Mouse (Mus musculus): ENCODE data around the gene Mtch1. TPM values are rescaled to one million over a fixed set of nuclear protein-coding genes. Genes with fewer than 3 reads are reported as not detected.

Gene Mtch1
- polyA plus RNA-seq, 1 experiment, result 479 TPM

GRCm38 (mm10) chr17:29378056-29378455 lies 30.3 kb upstream of the Mtch1 start:
- TF ChIP-seq CTCF (IDR thresholded peaks at IDR 0.05; ENCODE audit: borderline replicate concordance, insufficient read depth, low read depth, low read length) (no peak), POLR2A (IDR thresholded peaks at IDR 0.05; ENCODE audit: borderline replicate concordance, insufficient read depth, low read length) (no peak)
- WGBS, result 64% methylated on average over 8 of the region's 8 CpGs
- no peaks in the 10 kb centered on the region for H3K4me1 ChIP-seq (ENCODE audit: control insufficient read depth, insufficient read depth, low read length)
- DNase-seq, result no peak
- H3K27me3 ChIP-seq (ENCODE audit: control insufficient read depth, insufficient read depth, low read length), result no peaks in the 10 kb centered on the region
- no peak overlapping the region for H3K27ac ChIP-seq (ENCODE audit: insufficient read depth, low read length)
- H3K4me3 ChIP-seq (replicated peaks; ENCODE audit: insufficient read depth, low read depth, low read length), result no peak overlapping the region

GRCm38 (mm10) chr17:29375871-29376270 lies 28.1 kb upstream of the Mtch1 start:
- Histone ChIP-seq H3K27ac (ENCODE audit: insufficient read depth, low read length) (no peak overlapping the region), H3K4me3 (replicated peaks; ENCODE audit: insufficient read depth, low read depth, low read length) (no peak overlapping the region), H3K4me1 (ENCODE audit: control insufficient read depth, insufficient read depth, low read length) (peaks cover under 1% of the 10 kb centered on the region; the same call in 1 of the 2 replicates), H3K27me3 (ENCODE audit: control insufficient read depth, insufficient read depth, low read length) (no peaks in the 10 kb centered on the region)
- 85% methylated on average over 10 of the region's 10 CpGs for WGBS
- TF ChIP-seq POLR2A (IDR thresholded peaks at IDR 0.05; ENCODE audit: borderline replicate concordance, insufficient read depth, low read length) (no peak), CTCF (IDR thresholded peaks at IDR 0.05; ENCODE audit: borderline replicate concordance, insufficient read depth, low read depth, low read length) (no peak)
- no peak for DNase-seq

- Histone ChIP-seq H3K27me3 (ENCODE audit: control insufficient read depth, insufficient read depth, low read length) (no peaks in the 10 kb centered on the region), H3K4me3 (replicated peaks; ENCODE audit: insufficient read depth, low read depth, low read length) (no peak overlapping the region), H3K4me1 (ENCODE audit: control insufficient read depth, insufficient read depth, low read length) (peaks cover 2% of the 10 kb centered on the region; the same call in 1 of the 2 replicates), H3K27ac (ENCODE audit: insufficient read depth, low read length) (no peak overlapping the region)
- TF ChIP-seq POLR2A (IDR thresholded peaks at IDR 0.05; ENCODE audit: borderline replicate concordance, insufficient read depth, low read length), result no peak
- TF ChIP-seq CTCF (IDR thresholded peaks at IDR 0.05; ENCODE audit: borderline replicate concordance, insufficient read depth, low read depth, low read length), result peak; percentile 100
- 3% methylated on average over 5 of the region's 5 CpGs for WGBS
- DNase-seq, result peak; percentile 88 to 94
These were observed 23.4 kb upstream of the Mtch1 start for GRCm38 (mm10) chr17:29370984-29371723.

GRCm38 (mm10) chr17:29368726-29369125 lies 21.0 kb upstream of the Mtch1 start:
- Histone ChIP-seq H3K27me3 (ENCODE audit: control insufficient read depth, insufficient read depth, low read length) (no peaks in the 10 kb centered on the region), H3K4me1 (ENCODE audit: control insufficient read depth, insufficient read depth, low read length) (peaks cover 11% of the 10 kb centered on the region), H3K27ac (ENCODE audit: insufficient read depth, low read length) (no peak overlapping the region), H3K4me3 (replicated peaks; ENCODE audit: insufficient read depth, low read depth, low read length) (no peak overlapping the region)
- no peak for TF ChIP-seq CTCF (IDR thresholded peaks at IDR 0.05; ENCODE audit: borderline replicate concordance, insufficient read depth, low read depth, low read length)
- no peak for TF ChIP-seq POLR2A (IDR thresholded peaks at IDR 0.05; ENCODE audit: borderline replicate concordance, insufficient read depth, low read length)
- DNase-seq, result no peak
- WGBS, result 66% methylated on average over 7 of the region's 7 CpGs

GRCm38 (mm10) chr17:29365105-29365621 lies 17.4 kb upstream of the Mtch1 start:
- TF ChIP-seq POLR2A (IDR thresholded peaks at IDR 0.05; ENCODE audit: borderline replicate concordance, insufficient read depth, low read length), result no peak
- TF ChIP-seq CTCF (IDR thresholded peaks at IDR 0.05; ENCODE audit: borderline replicate concordance, insufficient read depth, low read depth, low read length), result no peak
- Histone ChIP-seq H3K4me3 (replicated peaks; ENCODE audit: insufficient read depth, low read depth, low read length) (no peak overlapping the region), H3K27ac (ENCODE audit: insufficient read depth, low read length) (no peak overlapping the region), H3K4me1 (ENCODE audit: control insufficient read depth, insufficient read depth, low read length) (peaks cover 9% of the 10 kb centered on the region), H3K27me3 (ENCODE audit: control insufficient read depth, insufficient read depth, low read length) (no peaks in the 10 kb centered on the region)
- 68% methylated on average over 13 of the region's 13 CpGs for WGBS
- peak; percentile 57 to 70 for DNase-seq

- 91% methylated on average over 8 of the region's 8 CpGs for WGBS
- no peak for TF ChIP-seq POLR2A (IDR thresholded peaks at IDR 0.05; ENCODE audit: borderline replicate concordance, insufficient read depth, low read length)
- TF ChIP-seq CTCF (IDR thresholded peaks at IDR 0.05; ENCODE audit: borderline replicate concordance, insufficient read depth, low read depth, low read length), result no peak
- peaks cover 9% of the 10 kb centered on the region for H3K4me1 ChIP-seq (ENCODE audit: control insufficient read depth, insufficient read depth, low read length)
- H3K4me3 ChIP-seq (replicated peaks; ENCODE audit: insufficient read depth, low read depth, low read length), result no peak overlapping the region
- H3K27ac ChIP-seq (ENCODE audit: insufficient read depth, low read length), result no peak overlapping the region
- DNase-seq, result no peak
- no peaks in the 10 kb centered on the region for H3K27me3 ChIP-seq (ENCODE audit: control insufficient read depth, insufficient read depth, low read length)
These were observed 15.4 kb upstream of the Mtch1 start for GRCm38 (mm10) chr17:29363109-29363508.

GRCm38 (mm10) chr17:29361982-29362691 lies 14.4 kb upstream of the Mtch1 start:
- Histone ChIP-seq H3K27ac (ENCODE audit: insufficient read depth, low read length) (no peak overlapping the region), H3K27me3 (ENCODE audit: control insufficient read depth, insufficient read depth, low read length) (no peaks in the 10 kb centered on the region), H3K4me1 (ENCODE audit: control insufficient read depth, insufficient read depth, low read length) (peaks cover 9% of the 10 kb centered on the region), H3K4me3 (replicated peaks; ENCODE audit: insufficient read depth, low read depth, low read length) (no peak overlapping the region)
- WGBS, result 73% methylated on average over 8 of the region's 8 CpGs
- no peak for DNase-seq
- TF ChIP-seq CTCF (IDR thresholded peaks at IDR 0.05; ENCODE audit: borderline replicate concordance, insufficient read depth, low read depth, low read length) (no peak), POLR2A (IDR thresholded peaks at IDR 0.05; ENCODE audit: borderline replicate concordance, insufficient read depth, low read length) (no peak)

Data from cerebellum, adult 2 months (tissue).